Mouse (Mus musculus): Measurements from ENCODE around the gene Marveld1.

Gene Marveld1

GRCm38 (mm10) chr19:42170025-42170969 is 23.1 kb downstream of the Marveld1 start:
- peak; percentile 94 for DNase-seq (ENCODE audit: low spot score)

GRCm38 (mm10) chr19:42176841-42177240 is 29.6 kb downstream of the Marveld1 start:
- no peak for DNase-seq (ENCODE audit: low spot score)

DNA sequence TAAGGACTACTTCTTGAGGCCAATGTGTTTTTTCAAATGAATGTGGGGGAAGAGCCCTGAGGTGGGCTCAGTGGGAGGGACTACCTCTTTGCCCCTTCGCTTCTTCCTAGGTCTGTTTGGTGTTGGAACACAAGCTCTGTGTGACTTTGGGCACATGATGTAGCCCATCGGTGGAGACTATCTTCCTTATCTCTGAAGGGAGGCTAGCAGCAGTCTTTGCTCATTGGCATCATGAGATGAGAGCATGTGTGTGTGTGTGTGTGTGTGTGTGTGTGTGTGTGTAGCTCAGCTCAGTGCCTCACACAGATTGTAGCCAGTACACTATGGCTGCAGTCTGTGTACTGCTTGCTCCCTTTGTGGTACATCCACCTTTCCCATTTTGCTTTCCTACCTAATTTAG is 30.3 kb downstream of the Marveld1 start:
- DNase-seq (ENCODE audit: low spot score), result no peak

GRCm38 (mm10) chr19:42179356-42179755 is 32.2 kb downstream of the Marveld1 start:
- no peak for DNase-seq (ENCODE audit: low spot score)

GRCm38 (mm10) chr19:42182673-42183072 is 35.5 kb downstream of the Marveld1 start:
- no peak for DNase-seq (ENCODE audit: low spot score)

DNA sequence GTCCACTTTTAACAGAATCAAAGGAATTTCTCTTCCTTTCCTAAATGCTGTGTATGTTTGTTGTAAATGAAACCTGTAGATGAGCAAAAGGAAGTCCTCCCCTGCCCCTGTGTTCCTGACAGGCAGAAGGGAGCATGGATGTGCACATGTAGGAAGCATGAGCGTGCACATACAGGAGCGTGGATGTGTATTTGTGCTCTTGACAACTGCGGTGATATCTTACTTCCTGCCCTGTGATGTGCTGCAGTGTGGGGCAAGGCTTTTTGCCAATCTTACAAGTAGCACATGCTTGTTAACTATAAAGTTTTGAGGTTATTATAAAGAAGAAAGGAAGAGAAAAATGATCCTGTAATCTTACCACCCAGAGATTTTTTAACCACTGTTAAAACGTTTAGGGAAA is 42.5 kb downstream of the Marveld1 start:
- no peak for DNase-seq (ENCODE audit: low spot score)

GRCm38 (mm10) chr19:42190494-42190893 is 43.3 kb downstream of the Marveld1 start:
- peak; percentile 53 for DNase-seq (ENCODE audit: low spot score)

GRCm38 (mm10) chr19:42193311-42193710 is 46.1 kb downstream of the Marveld1 start:
- DNase-seq (ENCODE audit: low spot score), result no peak

DNA sequence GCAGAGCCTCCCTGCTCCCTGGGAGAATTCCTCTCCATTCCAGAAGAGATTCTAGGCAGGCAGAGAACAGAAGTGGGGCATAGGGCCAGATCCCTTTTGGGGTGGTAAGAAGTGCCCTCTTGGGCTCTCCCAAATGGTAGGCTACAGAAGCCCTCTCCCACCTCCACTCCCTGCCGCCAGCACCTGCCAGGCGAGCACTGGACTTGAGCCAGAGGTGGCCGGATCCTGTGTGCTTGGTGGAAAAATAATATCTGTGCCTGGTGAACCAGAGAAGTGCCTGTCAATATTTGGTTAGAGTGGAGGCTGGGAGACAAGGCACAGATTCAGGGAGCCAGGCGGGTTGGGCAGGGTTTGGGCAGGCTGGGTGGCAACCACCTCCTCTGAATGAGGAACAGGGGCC is 49.2 kb downstream of the Marveld1 start:
- DNase-seq (ENCODE audit: low spot score), result peak; percentile 27

GRCm38 (mm10) chr19:42197066-42197465 is 49.9 kb downstream of the Marveld1 start:
- no peak for DNase-seq (ENCODE audit: low spot score)

DNA sequence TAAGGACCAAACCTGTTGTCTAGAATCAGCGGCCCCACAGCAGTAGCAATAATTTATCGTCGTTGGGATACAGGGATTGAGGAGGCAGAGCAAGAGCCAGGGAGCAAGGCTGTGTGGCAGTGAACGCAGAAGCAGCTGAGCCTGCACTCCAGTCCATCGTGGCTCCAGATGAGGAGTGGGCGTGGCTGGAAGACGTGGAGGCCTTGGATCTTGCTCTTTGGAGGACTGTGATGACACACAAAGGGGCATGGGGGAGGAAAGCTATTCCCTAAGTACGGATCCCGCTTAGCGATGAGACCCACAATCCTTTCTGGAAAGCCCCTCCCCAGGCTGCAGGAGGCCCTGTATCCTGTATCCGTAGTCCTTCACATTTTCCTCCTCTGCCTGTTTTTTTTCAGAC is 50.8 kb downstream of the Marveld1 start:
- peak; percentile 18 for DNase-seq (ENCODE audit: low spot score)

Measured in urinary bladder, postnatal 14 days (tissue).